Mouse (Mus musculus): ENCODE measurements around the gene Rad51.

DNA sequence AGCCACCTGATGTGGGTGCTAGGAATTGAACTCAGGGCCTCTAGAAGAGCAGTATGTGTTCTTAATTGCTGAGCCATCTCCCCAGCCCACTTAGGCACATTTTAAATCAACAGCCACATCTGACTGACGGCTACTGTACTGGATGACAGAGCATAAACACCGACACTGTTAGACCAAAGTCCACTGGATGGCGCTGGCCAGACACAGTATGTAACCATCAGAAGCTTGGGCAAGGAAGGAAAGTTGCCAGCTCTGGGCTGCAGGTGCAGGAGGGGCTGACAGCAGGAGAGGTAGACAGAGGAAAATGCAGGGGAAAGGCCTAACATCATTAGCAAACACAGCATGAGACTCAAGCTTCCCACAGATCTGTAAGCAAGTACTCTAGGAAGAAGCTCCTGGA is 64.2 kb downstream of the Rad51 start:
- no peak for TF ChIP-seq POLR2A (IDR thresholded peaks at IDR 0.05; ENCODE audit: insufficient read length, low read depth)
- no peak for TF ChIP-seq POLR2AphosphoS2 (IDR thresholded peaks at IDR 0.05; ENCODE audit: insufficient read length, low read depth)
